Mouse (Mus musculus) midbrain, embryonic 16.5 days (tissue): ENCODE measurements at regions not wholly inside any gene's neighbourhood (a gene's known extent, or its start where the extent isn't known, plus 50 kb on each side); places are given as distances from the start of the nearest gene placed in this dataset.

Experiments used
- ATAC-seq: fragments of 200-750 bp; cut with Nextera tagmentation; 2 replicates; pipeline ENCODE4 v1.8.0; 2017; ENCODE audit warnings: moderate TSS enrichment
- H3K27ac ChIP-seq: fragments of 300-500 bp; sonication (generic); 2 replicates; pipeline ENCODE4 v1.5.1; 2014; ENCODE audit warnings: mild to moderate bottlenecking, low read length, mixed read lengths
- H3K27me3 ChIP-seq: fragments of 300-500 bp; sonication (generic); 2 replicates; pipeline ENCODE4 v1.6.1; 2014; ENCODE audit warnings: low read depth, low read length, mixed read lengths; ENCODE audit not compliant: control insufficient read depth, insufficient read depth
- H3K36me3 ChIP-seq: fragments of 300-500 bp; sonication (generic); 2 replicates; pipeline ENCODE4 v1.6.1; 2014; ENCODE audit warnings: mild to moderate bottlenecking, low read length, moderate library complexity, mixed read lengths; ENCODE audit not compliant: control insufficient read depth, insufficient read depth
- H3K4me1 ChIP-seq: fragments of 300-500 bp; sonication (generic); 2 replicates; pipeline ENCODE4 v1.6.1; 2014; ENCODE audit warnings: mild to moderate bottlenecking, low read length, mixed read lengths; ENCODE audit not compliant: control insufficient read depth, insufficient read depth
- H3K4me2 ChIP-seq: fragments of 300-500 bp; sonication (generic); 2 replicates; pipeline ENCODE4 v1.6.1; 2014; ENCODE audit warnings: mild to moderate bottlenecking, low read length, mixed read lengths
- H3K4me3 ChIP-seq: fragments of 300-500 bp; sonication (generic); 2 replicates; pipeline ENCODE4 v1.5.1; 2014; ENCODE audit warnings: low read depth, mild to moderate bottlenecking, low read length, moderate library complexity, mixed read lengths
- H3K9ac ChIP-seq: fragments of 300-500 bp; sonication (generic); 2 replicates; pipeline ENCODE4 v1.6.1; 2014; ENCODE audit warnings: low read depth, low read length, mixed read lengths
- H3K9me3 ChIP-seq: fragments of 300-500 bp; sonication (generic); replicated peaks from 2 replicates; pipeline ENCODE4 v1.6.1; 2014; ENCODE audit warnings: mild to moderate bottlenecking, low read length, mixed read lengths; ENCODE audit not compliant: control insufficient read depth, poor library complexity, severe bottlenecking
- WGBS: fragments of 180-500 bp; shearing (Covaris S2); extraction: QIAGEN DNeasy Blood & Tissue Kit; methylation state at CpG from one replicate; pipeline ENCODE4 v1.1.7; 2014; 5-methylcytosine and 5-hydroxymethylcytosine counted together

GRCm38 (mm10) chr11:65363846-65364245, 94.1 kb upstream of the Myocd start:
- no peaks in the 10 kb centered on the region for H3K9me3 ChIP-seq
- no peaks in the 10 kb centered on the region for H3K27me3 ChIP-seq
- peaks cover 4% of the 10 kb centered on the region; the same call in 1 of the 2 replicates for H3K4me1 ChIP-seq
- H3K9ac ChIP-seq, result no peak overlapping the region
- no peaks in the 10 kb centered on the region for H3K36me3 ChIP-seq
- H3K4me2 ChIP-seq, result no peak overlapping the region
- WGBS, result 94% methylated on average over 3 of the region's 3 CpGs
- H3K4me3 ChIP-seq, result no peak overlapping the region
- no peak overlapping the region for H3K27ac ChIP-seq
- ATAC-seq, result no peak

GRCm38 (mm10) chr11:65360729-65361128, 90.9 kb upstream of the Myocd start:
- 93% methylated on average over 5 of the region's 5 CpGs for WGBS
- H3K27me3 ChIP-seq, result no peaks in the 10 kb centered on the region
- H3K27ac ChIP-seq, result no peak overlapping the region
- H3K4me2 ChIP-seq, result no peak overlapping the region
- no peaks in the 10 kb centered on the region for H3K9me3 ChIP-seq
- peaks cover 3% of the 10 kb centered on the region; the same call in 1 of the 2 replicates for H3K4me1 ChIP-seq
- H3K9ac ChIP-seq, result no peak overlapping the region
- H3K36me3 ChIP-seq, result no peaks in the 10 kb centered on the region
- ATAC-seq, result no peak
- H3K4me3 ChIP-seq, result no peak overlapping the region

GRCm38 (mm10) chr11:65358908-65359307, 89.1 kb upstream of the Myocd start:
- Histone ChIP-seq H3K4me2 (no peak overlapping the region), H3K27ac (no peak overlapping the region), H3K9me3 (no peaks in the 10 kb centered on the region), H3K4me3 (no peak overlapping the region), H3K27me3 (no peaks in the 10 kb centered on the region), H3K4me1 (no peaks in the 10 kb centered on the region), H3K36me3 (no peaks in the 10 kb centered on the region), H3K9ac (no peak overlapping the region)
- WGBS, result 69% methylated on average over 8 of the region's 8 CpGs
- ATAC-seq, result no peak

- Histone ChIP-seq H3K9me3 (no peaks in the 10 kb centered on the region), H3K4me3 (no peak overlapping the region), H3K4me1 (no peaks in the 10 kb centered on the region), H3K36me3 (no peaks in the 10 kb centered on the region), H3K27ac (no peak overlapping the region), H3K27me3 (no peaks in the 10 kb centered on the region), H3K4me2 (no peak overlapping the region), H3K9ac (no peak overlapping the region)
- no peak for ATAC-seq
- WGBS, result 44% methylated on average over 3 of the region's 3 CpGs
Observed at GRCm38 (mm10) chr11:65352516-65352915, 82.7 kb upstream of the Myocd start.

GRCm38 (mm10) chr11:65349013-65349412, 79.2 kb upstream of the Myocd start:
- Histone ChIP-seq H3K4me2 (no peak overlapping the region), H3K36me3 (no peaks in the 10 kb centered on the region), H3K9ac (no peak overlapping the region), H3K27me3 (no peaks in the 10 kb centered on the region), H3K4me3 (no peak overlapping the region), H3K9me3 (no peaks in the 10 kb centered on the region), H3K27ac (no peak overlapping the region), H3K4me1 (no peaks in the 10 kb centered on the region)
- WGBS, result 51% methylated on average over 5 of the region's 5 CpGs
- no peak for ATAC-seq

- Histone ChIP-seq H3K4me3 (no peak overlapping the region), H3K36me3 (no peaks in the 10 kb centered on the region), H3K4me2 (no peak overlapping the region), H3K27me3 (no peaks in the 10 kb centered on the region), H3K9ac (no peak overlapping the region), H3K4me1 (no peaks in the 10 kb centered on the region), H3K27ac (no peak overlapping the region), H3K9me3 (no peaks in the 10 kb centered on the region)
- ATAC-seq, result no peak
- 82% methylated on average over 8 of the region's 8 CpGs for WGBS
Observed at GRCm38 (mm10) chr11:65341683-65342440, 72.1 kb upstream of the Myocd start.

- 72% methylated on average over 5 of the region's 5 CpGs for WGBS
- H3K4me2 ChIP-seq, result no peak overlapping the region
Observed at GRCm38 (mm10) chr11:65334286-65334685, 64.5 kb upstream of the Myocd start.

GRCm38 (mm10) chr11:65333101-65333500, 63.3 kb upstream of the Myocd start:
- Histone ChIP-seq H3K9ac (no peak overlapping the region), H3K27ac (no peak overlapping the region), H3K27me3 (no peaks in the 10 kb centered on the region), H3K4me1 (no peaks in the 10 kb centered on the region), H3K36me3 (no peaks in the 10 kb centered on the region), H3K4me3 (no peak overlapping the region), H3K4me2 (no peak overlapping the region), H3K9me3 (no peaks in the 10 kb centered on the region)
- WGBS, result 88% methylated on average over 2 of the region's 2 CpGs
- ATAC-seq, result no peak

More at GRCm38 (mm10) chr11:65334286-65334685, 64.5 kb upstream of the Myocd start:
- Histone ChIP-seq H3K4me1 (no peaks in the 10 kb centered on the region), H3K4me3 (no peak overlapping the region), H3K27me3 (no peaks in the 10 kb centered on the region), H3K36me3 (no peaks in the 10 kb centered on the region), H3K27ac (no peak overlapping the region), H3K9ac (no peak overlapping the region), H3K9me3 (no peaks in the 10 kb centered on the region)
- no peak for ATAC-seq

- 54% methylated on average over 4 of the region's 4 CpGs for WGBS
- H3K4me2 ChIP-seq, result no peak overlapping the region
Observed at GRCm38 (mm10) chr11:65322877-65323440, 53.2 kb upstream of the Myocd start.

More at GRCm38 (mm10) chr11:65322877-65323440, 53.2 kb upstream of the Myocd start:
- H3K36me3 ChIP-seq, result no peaks in the 10 kb centered on the region
- H3K4me1 ChIP-seq, result no peaks in the 10 kb centered on the region
- H3K9ac ChIP-seq, result no peak overlapping the region
- no peak for ATAC-seq
- H3K27ac ChIP-seq, result no peak overlapping the region
- no peak overlapping the region for H3K4me3 ChIP-seq
- H3K9me3 ChIP-seq, result no peaks in the 10 kb centered on the region
- H3K27me3 ChIP-seq, result no peaks in the 10 kb centered on the region
